Comparison of ENCODE assay signal across 8 mouse cellular contexts in genomic region chr14:46788505-46788901, GRCm38 (mm10). TPM values are rescaled to one million over a fixed set of nuclear protein-coding genes. Genes with fewer than 3 reads are reported as not detected.
DNase-seq lines count a peak whose midpoint lies in the region; ATAC-seq and TF ChIP-seq lines count a peak whose summit lies in the region.

No protein-coding gene starts in this region.

- intact Hi-C loops in left cerebral cortex, adult 2 months (cut with DNase I), result loop anchor here (2.0 kb wide), 1 partner anchor 34 kb away; the partner anchor contains the start of gene Gmfb

- H3K27me3 ChIP-seq in embryonic facial prominence, embryonic 14.5 days (replicated peaks; ENCODE audit: control insufficient read depth, insufficient read depth, low read length), result no peaks in the 10 kb centered on the region
- no peaks in the 10 kb centered on the region for H3K27me3 ChIP-seq in hindbrain, postnatal 0 days (ENCODE audit: insufficient read depth, low read length)
- no peaks in the 10 kb centered on the region for H3K27me3 ChIP-seq in midbrain, embryonic 11.5 days (ENCODE audit: control insufficient read depth, insufficient read depth, low read length)

- WGBS in embryonic facial prominence, embryonic 14.5 days, result 22% methylated on average over 8 of the region's 8 CpGs
- 27% methylated on average over 8 of the region's 8 CpGs for WGBS in hindbrain, postnatal 0 days
- WGBS in midbrain, embryonic 11.5 days, result 29% methylated on average over 8 of the region's 8 CpGs

- H3K4me3 ChIP-seq in left cerebral cortex, adult 2 months, result peak overlapping the region; percentile 62
- peak overlapping the region; percentile 97 for H3K4me3 ChIP-seq in embryonic facial prominence, embryonic 14.5 days (ENCODE audit: low read depth, low read length)
- H3K4me3 ChIP-seq in hindbrain, postnatal 0 days (ENCODE audit: low read length), result peak overlapping the region; percentile 92
- H3K4me3 ChIP-seq in midbrain, embryonic 11.5 days (ENCODE audit: low read depth, low read length), result peak overlapping the region; percentile 90

- no peak for ATAC-seq in embryonic facial prominence, embryonic 14.5 days (ENCODE audit: low read depth)
- no peak for ATAC-seq in hindbrain, postnatal 0 days
- peak; percentile 25; the same call in 1 of the 2 replicates for ATAC-seq in midbrain, embryonic 11.5 days (ENCODE audit: low FRiP score)

- H3K9me3 ChIP-seq in embryonic facial prominence, embryonic 14.5 days (ENCODE audit: control insufficient read depth, low read length), result no peaks in the 10 kb centered on the region
- H3K9me3 ChIP-seq in hindbrain, postnatal 0 days (ENCODE audit: low read length), result no peaks in the 10 kb centered on the region
- no peaks in the 10 kb centered on the region for H3K9me3 ChIP-seq in midbrain, embryonic 11.5 days (ENCODE audit: control insufficient read depth, low read length)

- peak overlapping the region; percentile 10; the same call in 1 of the 2 replicates for H3K27ac ChIP-seq in left cerebral cortex, adult 2 months
- peak overlapping the region; percentile 99 for H3K27ac ChIP-seq in embryonic facial prominence, embryonic 14.5 days (replicated peaks; ENCODE audit: low read depth, low read length)
- peak overlapping the region; percentile 99; the same call in 1 of the 2 replicates for H3K27ac ChIP-seq in hindbrain, postnatal 0 days
- H3K27ac ChIP-seq in midbrain, embryonic 11.5 days (ENCODE audit: low read depth, low read length), result no peak overlapping the region

- peak overlapping the region; percentile 98 for H3K9ac ChIP-seq in embryonic facial prominence, embryonic 14.5 days (ENCODE audit: low read depth, low read length)
- peak overlapping the region; percentile 19; the same call in 1 of the 2 replicates for H3K9ac ChIP-seq in hindbrain, postnatal 0 days (replicated peaks; ENCODE audit: low read length)
- 0 out of 2 replicates have a peak overlapping the region, but pooled peaks have one; percentile 30 for H3K9ac ChIP-seq in midbrain, embryonic 11.5 days (ENCODE audit: low read length)

- no peak for TF ChIP-seq CTCF in left cerebral cortex, adult 2 months (IDR thresholded peaks at IDR 0.05)
- TF ChIP-seq CTCF in hindbrain, postnatal 0 days (IDR thresholded peaks at IDR 0.05; ENCODE audit: low read depth), result no peak

- peak in 1 of 2 experiments; percentile 10 for DNase-seq in left cerebral cortex, adult 2 months (ENCODE audit: extremely low spot score in 1 of 2, low spot score in 2 of 2)
- DNase-seq in left cerebral cortex, adult 18-20 months (ENCODE audit: low spot score in 2 of 2), result no peak
- no peak for DNase-seq in embryonic facial prominence, embryonic 14.5 days (ENCODE audit: low spot score)
- no peak for DNase-seq in hindbrain, postnatal 0 days (ENCODE audit: low spot score)
- DNase-seq in midbrain, embryonic 11.5 days (ENCODE audit: low spot score, missing footprints), result no peak
- DNase-seq in ovary, postnatal 10 days (ENCODE audit: low spot score), result no peak
- no peak for DNase-seq in ovary, adult 18-20 months (ENCODE audit: low spot score)
- DNase-seq in left cerebral cortex, adult 11 months (ENCODE audit: low spot score), result no peak

- peak overlapping the region; percentile 81 for H3K4me2 ChIP-seq in embryonic facial prominence, embryonic 14.5 days (ENCODE audit: low read depth, low read length)
- H3K4me2 ChIP-seq in hindbrain, postnatal 0 days (ENCODE audit: low read depth, low read length), result peak overlapping the region; percentile 75
- peak overlapping the region; percentile 61 for H3K4me2 ChIP-seq in midbrain, embryonic 11.5 days

- H3K36me3 ChIP-seq in embryonic facial prominence, embryonic 14.5 days (ENCODE audit: control insufficient read depth, insufficient read depth, low read length), result peaks cover 8% of the 10 kb centered on the region
- H3K36me3 ChIP-seq in hindbrain, postnatal 0 days (ENCODE audit: insufficient read depth, low read length), result no peaks in the 10 kb centered on the region
- H3K36me3 ChIP-seq in midbrain, embryonic 11.5 days (ENCODE audit: control insufficient read depth, insufficient read depth, low read length), result no peaks in the 10 kb centered on the region

- H3K4me1 ChIP-seq in embryonic facial prominence, embryonic 14.5 days (ENCODE audit: control insufficient read depth, insufficient read depth, low read length), result peaks cover 16% of the 10 kb centered on the region
- H3K4me1 ChIP-seq in hindbrain, postnatal 0 days (ENCODE audit: insufficient read depth, low read length), result peaks cover 7% of the 10 kb centered on the region
- H3K4me1 ChIP-seq in midbrain, embryonic 11.5 days (ENCODE audit: control insufficient read depth, insufficient read depth, low read length), result peaks cover 7% of the 10 kb centered on the region

RNA-seq across cellular contexts. Expression of gene Cnih1, which starts 0.3 kb away (rescaled TPM):
- 10 to 100 TPM; 80.1 to 80.9 TPM for total RNA-seq in left cerebral cortex, adult 2 months (2021)
- 10 to 100 TPM; 88.2 to 91.3 TPM for total RNA-seq in left cerebral cortex, adult 18-20 months (2021)
- polyA plus RNA-seq in embryonic facial prominence, embryonic 14.5 days (2014; fragmentation: Nextera tagmentation; extraction: Ambion mirVana), result 214 and 219 TPM in 2 replicates
- 114 and 123 TPM in 2 replicates for total RNA-seq in hindbrain, postnatal 0 days (2014; rRNA removed)
- 208 and 214 TPM in 2 replicates for polyA plus RNA-seq in hindbrain, postnatal 0 days (2015; fragmentation: Nextera tagmentation; extraction: Ambion mirVana)
- 229 and 249 TPM in 2 replicates for polyA plus RNA-seq in midbrain, embryonic 11.5 days (2014; fragmentation: Nextera tagmentation; extraction: Ambion mirVana)

RNA-seq across cellular contexts. Expression of gene Cdkn3, which starts 28.2 kb away (rescaled TPM):
- 1 to 10 TPM; 1.1 to 1.2 TPM for total RNA-seq in left cerebral cortex, adult 2 months (2021)
- total RNA-seq in left cerebral cortex, adult 18-20 months (2021), result 1 to 10 TPM; 1.0 to 1.2 TPM
- 42.6 and 46.3 TPM in 2 replicates for polyA plus RNA-seq in embryonic facial prominence, embryonic 14.5 days (2014; fragmentation: Nextera tagmentation; extraction: Ambion mirVana)
- total RNA-seq in hindbrain, postnatal 0 days (2014; rRNA removed), result 1.2 TPM in 1 of 2 replicates, not detected in the other
- 10.8 and 11.2 TPM in 2 replicates for polyA plus RNA-seq in hindbrain, postnatal 0 days (2015; fragmentation: Nextera tagmentation; extraction: Ambion mirVana)
- 47.2 and 53.8 TPM in 2 replicates for polyA plus RNA-seq in midbrain, embryonic 11.5 days (2014; fragmentation: Nextera tagmentation; extraction: Ambion mirVana)

RNA-seq across cellular contexts. Expression of gene Gmfb, which starts 33.5 kb away (rescaled TPM):
- 100 to 1,000 TPM; 131 to 133 TPM for total RNA-seq in left cerebral cortex, adult 2 months (2021)
- 100 to 1,000 TPM; 145 to 150 TPM for total RNA-seq in left cerebral cortex, adult 18-20 months (2021)
- polyA plus RNA-seq in embryonic facial prominence, embryonic 14.5 days (2014; fragmentation: Nextera tagmentation; extraction: Ambion mirVana), result 85.7 and 90.0 TPM in 2 replicates
- 121 and 126 TPM in 2 replicates for total RNA-seq in hindbrain, postnatal 0 days (2014; rRNA removed)
- polyA plus RNA-seq in hindbrain, postnatal 0 days (2015; fragmentation: Nextera tagmentation; extraction: Ambion mirVana), result 113 and 117 TPM in 2 replicates
- 118 and 127 TPM in 2 replicates for polyA plus RNA-seq in midbrain, embryonic 11.5 days (2014; fragmentation: Nextera tagmentation; extraction: Ambion mirVana)

RNA-seq across cellular contexts. Expression of gene Cgrrf1, which starts 43.4 kb away (rescaled TPM):
- total RNA-seq in left cerebral cortex, adult 2 months (2021), result 10 to 100 TPM; 33.2 to 34.9 TPM
- total RNA-seq in left cerebral cortex, adult 18-20 months (2021), result 10 to 100 TPM; 32.3 to 35.0 TPM
- 27.9 and 28.7 TPM in 2 replicates for polyA plus RNA-seq in embryonic facial prominence, embryonic 14.5 days (2014; fragmentation: Nextera tagmentation; extraction: Ambion mirVana)
- 10.2 and 24.9 TPM in 2 replicates for total RNA-seq in hindbrain, postnatal 0 days (2014; rRNA removed)
- polyA plus RNA-seq in hindbrain, postnatal 0 days (2015; fragmentation: Nextera tagmentation; extraction: Ambion mirVana), result 27.6 and 33.0 TPM in 2 replicates
- polyA plus RNA-seq in midbrain, embryonic 11.5 days (2014; fragmentation: Nextera tagmentation; extraction: Ambion mirVana), result 38.6 and 38.7 TPM in 2 replicates

Comparison
In these comparisons a context has a peak if more than half of its experiments do, and no peak if none do; other contexts are left out.
1. H3K9ac ChIP-seq: peak in every context shown above with its lines; median percentile 98 in embryonic facial prominence, embryonic 14.5 days; 30 in midbrain, embryonic 11.5 days; 19 in hindbrain, postnatal 0 days.